Mouse (Mus musculus) bone marrow macrophage, adult 2 months (primary cell): ENCODE results near the gene Dhps.

Experiments used
- CTCF ChIP-seq: IDR thresholded peaks from 2 replicates; pipeline ENCODE4 v1.5.1; 2012; ENCODE audit warnings: low read depth, mild to moderate bottlenecking, low read length, moderate library complexity
- POLR2A ChIP-seq: IDR thresholded peaks from 2 replicates; pipeline ENCODE4 v1.6.1; 2012; ENCODE audit warnings: mild to moderate bottlenecking, low read depth, low read length, borderline replicate concordance

GRCm38 (mm10) chr8:85034764-85035163, 36.8 kb upstream of the Dhps start:
- TF ChIP-seq CTCF (no peak), POLR2A (no peak)
